8 mouse cellular contexts compared by ENCODE assay signal in the genomic region with DNA sequence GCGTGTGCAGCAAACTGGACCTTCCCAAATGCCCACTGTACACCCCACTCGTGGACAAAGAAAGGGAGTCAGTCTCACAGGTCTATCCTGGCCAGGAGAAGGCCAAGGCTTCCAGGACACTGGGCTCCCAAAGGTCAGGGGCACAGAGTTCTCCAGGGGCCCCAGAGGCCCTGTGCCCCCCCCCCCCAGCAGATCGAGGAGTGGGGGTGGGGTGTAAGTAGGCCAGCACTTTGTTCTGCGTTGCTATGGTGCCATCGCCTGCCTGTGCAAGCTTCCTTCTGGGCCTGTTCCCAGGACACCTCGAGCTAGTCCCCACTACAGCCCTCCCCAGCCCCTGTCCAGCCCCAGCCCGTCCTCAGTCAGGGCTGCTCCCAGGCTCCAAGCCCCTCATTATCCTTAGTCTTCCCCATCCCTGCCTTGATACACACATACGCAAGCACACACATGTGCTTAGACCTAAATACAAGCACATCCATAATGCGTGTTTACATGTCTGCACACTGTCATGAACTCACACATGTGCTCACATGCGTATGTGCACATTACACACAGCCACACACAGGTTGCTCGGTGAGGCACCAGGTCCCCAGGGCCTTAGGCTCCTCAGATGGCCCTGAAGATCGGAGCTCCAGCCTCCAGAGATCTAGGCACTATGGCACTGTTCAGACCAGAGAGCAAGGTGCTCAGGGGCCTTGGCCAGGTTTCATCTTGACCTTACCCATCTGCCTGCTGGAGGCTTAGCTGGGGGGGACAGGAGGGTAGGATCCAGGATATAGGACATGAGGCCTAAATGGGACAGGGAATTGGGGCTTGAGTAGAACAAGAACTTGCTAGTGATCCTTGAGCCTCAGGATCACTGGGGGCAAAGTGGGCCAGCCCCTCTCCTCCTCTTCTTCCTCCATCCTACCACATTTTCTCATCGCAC. TPM values are rescaled to one million over a fixed set of nuclear protein-coding genes. Genes with fewer than 3 reads are reported as not detected.
DNase-seq lines count a peak whose midpoint lies in the region; ATAC-seq and TF ChIP-seq lines count a peak whose summit lies in the region.

No protein-coding gene starts in this region.

- no peak for TF ChIP-seq CTCF in liver, postnatal 0 days (IDR thresholded peaks at IDR 0.05; ENCODE audit: low read depth)
- TF ChIP-seq CTCF in heart, postnatal 0 days (IDR thresholded peaks at IDR 0.05; ENCODE audit: low read depth), result no peak

- H3K27ac ChIP-seq in liver, postnatal 0 days (ENCODE audit: low read depth), result 0 out of 2 replicates have a peak overlapping the region, but pooled peaks have one; percentile 75
- peak overlapping the region; percentile 67 for H3K27ac ChIP-seq in heart, postnatal 0 days (ENCODE audit: low read depth)

- H3K4me1 ChIP-seq in liver, postnatal 0 days (ENCODE audit: insufficient read depth), result peaks cover 18% of the 10 kb centered on the region
- peaks cover 31% of the 10 kb centered on the region for H3K4me1 ChIP-seq in heart, postnatal 0 days (ENCODE audit: control insufficient read depth, insufficient read depth)

- no peak overlapping the region for H3K9ac ChIP-seq in liver, postnatal 0 days (replicated peaks)
- no peak overlapping the region for H3K9ac ChIP-seq in heart, postnatal 0 days (replicated peaks; ENCODE audit: low read depth, low read length)

- no peak overlapping the region for H3K4me3 ChIP-seq in liver, postnatal 0 days (ENCODE audit: low read depth, low read length)
- H3K4me3 ChIP-seq in heart, postnatal 0 days (ENCODE audit: low read depth, low read length), result no peak overlapping the region

- WGBS in liver, postnatal 0 days (ENCODE audit: insufficient replicate concordance), result 62% methylated on average over 13 of the region's 13 CpGs
- 66% methylated on average over 12 of the region's 13 CpGs for WGBS in heart, postnatal 0 days

- no peak overlapping the region for H3K4me2 ChIP-seq in liver, postnatal 0 days (ENCODE audit: low read depth, low read length)
- H3K4me2 ChIP-seq in heart, postnatal 0 days (ENCODE audit: low read depth, low read length), result no peak overlapping the region

- ATAC-seq in liver, postnatal 0 days, result no peak
- ATAC-seq in heart, postnatal 0 days (ENCODE audit: insufficient read depth, low read depth), result no peak

- peak; percentile 67 for DNase-seq in cerebellum, adult 11-12 months
- no peak for DNase-seq in cerebellum, adult 8-10 months
- no peak for DNase-seq in liver, postnatal 0 days
- DNase-seq in liver, result no peak
- DNase-seq in heart, postnatal 0 days (ENCODE audit: low spot score), result no peak
- peak; percentile 45 for DNase-seq in mesoderm, embryonic 11.5 days (ENCODE audit: low read depth, low spot score)
- DNase-seq in ovary, postnatal 36 days (ENCODE audit: low spot score), result no peak
- no peak for DNase-seq in frontal cortex, postnatal 36 days (ENCODE audit: low spot score in 2 of 2)

- no peaks in the 10 kb centered on the region for H3K36me3 ChIP-seq in liver, postnatal 0 days (replicated peaks; ENCODE audit: insufficient read depth, low read length)
- H3K36me3 ChIP-seq in heart, postnatal 0 days (replicated peaks; ENCODE audit: control insufficient read depth, insufficient read depth, low read length), result no peaks in the 10 kb centered on the region

- no peak for TF ChIP-seq EP300 in liver, postnatal 0 days (IDR thresholded peaks at IDR 0.05; ENCODE audit: low read depth)
- no peak for TF ChIP-seq EP300 in heart, postnatal 0 days (IDR thresholded peaks at IDR 0.05; ENCODE audit: low read depth)

- no peaks in the 10 kb centered on the region for H3K9me3 ChIP-seq in liver, postnatal 0 days (ENCODE audit: low read length)
- no peaks in the 10 kb centered on the region for H3K9me3 ChIP-seq in heart, postnatal 0 days (replicated peaks; ENCODE audit: control insufficient read depth, low read length)

- no peaks in the 10 kb centered on the region for H3K27me3 ChIP-seq in liver, postnatal 0 days (ENCODE audit: insufficient read depth, low read length)
- H3K27me3 ChIP-seq in heart, postnatal 0 days (ENCODE audit: control insufficient read depth, insufficient read depth, low read length), result no peaks in the 10 kb centered on the region

RNA-seq across cellular contexts. Expression of a gene that starts 17.2 kb away (rescaled TPM):
- polyA plus RNA-seq in liver, postnatal 0 days (2015; fragmentation: Nextera tagmentation; extraction: Ambion mirVana), result 4.3 and 5.7 TPM in 2 replicates
- total RNA-seq in heart, postnatal 0 days (2014; rRNA removed; ENCODE audit: low replicate concordance), result 23.5 and 24.9 TPM in 2 replicates
- polyA plus RNA-seq in heart, postnatal 0 days (2015; fragmentation: Nextera tagmentation; extraction: Ambion mirVana), result 4.1 and 6.1 TPM in 2 replicates

RNA-seq across cellular contexts. Expression of a gene that starts 17.9 kb away (rescaled TPM):
- polyA plus RNA-seq in liver, postnatal 0 days (2015; fragmentation: Nextera tagmentation; extraction: Ambion mirVana), result 16.7 TPM in 2 replicates
- total RNA-seq in heart, postnatal 0 days (2014; rRNA removed; ENCODE audit: low replicate concordance), result 13.3 and 16.3 TPM in 2 replicates
- 32.4 and 34.7 TPM in 2 replicates for polyA plus RNA-seq in heart, postnatal 0 days (2015; fragmentation: Nextera tagmentation; extraction: Ambion mirVana)

RNA-seq across cellular contexts. Expression of a gene that starts 17.9 kb away (rescaled TPM):
- polyA plus RNA-seq in liver, postnatal 0 days (2015; fragmentation: Nextera tagmentation; extraction: Ambion mirVana), result 21.5 and 22.1 TPM in 2 replicates
- 18.5 and 50.7 TPM in 2 replicates for total RNA-seq in heart, postnatal 0 days (2014; rRNA removed; ENCODE audit: low replicate concordance)
- polyA plus RNA-seq in heart, postnatal 0 days (2015; fragmentation: Nextera tagmentation; extraction: Ambion mirVana), result 56.4 and 58.9 TPM in 2 replicates

RNA-seq across cellular contexts. Expression of a gene that starts 23.0 kb away (rescaled TPM):
- 28.1 and 32.7 TPM in 2 replicates for polyA plus RNA-seq in liver, postnatal 0 days (2015; fragmentation: Nextera tagmentation; extraction: Ambion mirVana)
- 735 and 758 TPM in 2 replicates for total RNA-seq in heart, postnatal 0 days (2014; rRNA removed; ENCODE audit: low replicate concordance)
- 334 and 359 TPM in 2 replicates for polyA plus RNA-seq in heart, postnatal 0 days (2015; fragmentation: Nextera tagmentation; extraction: Ambion mirVana)

Comparison
In these comparisons a context has a peak if more than half of its experiments do, and no peak if none do; other contexts are left out.
1. DNase-seq: peak in cerebellum, adult 11-12 months (single experiment) and mesoderm, embryonic 11.5 days (single experiment); none in cerebellum, adult 8-10 months (single experiment), liver, postnatal 0 days (single experiment), liver (single experiment), heart, postnatal 0 days (single experiment), ovary, postnatal 36 days (single experiment) and frontal cortex, postnatal 36 days (0 of 2).